Mouse (Mus musculus) hindbrain, embryonic 16.5 days (tissue): ENCODE results near the gene Tmod3. TPM values are rescaled to one million over a fixed set of nuclear protein-coding genes. Genes with fewer than 3 reads are reported as not detected.

Source experiments
- ATAC-seq: fragments of 200-750 bp; cut with Nextera tagmentation; 2 replicates; pipeline ENCODE4 v1.8.0; 2017; ENCODE audit warnings: moderate TSS enrichment, moderate library complexity
- H3K27ac ChIP-seq: fragments of 300-500 bp; sonication (generic); 2 replicates; pipeline ENCODE4 v1.5.1; 2014; ENCODE audit warnings: low read depth, mild to moderate bottlenecking, control low read depth, low read length, moderate library complexity
- H3K27me3 ChIP-seq: fragments of 300-500 bp; sonication (generic); replicated peaks from 2 replicates; pipeline ENCODE4 v1.6.1; 2014; ENCODE audit warnings: low read length; ENCODE audit not compliant: control insufficient read depth, insufficient read depth
- H3K36me3 ChIP-seq: fragments of 300-500 bp; sonication (generic); 2 replicates; pipeline ENCODE4 v1.6.1; 2014; ENCODE audit warnings: mild to moderate bottlenecking, low read length, moderate library complexity, mixed read lengths; ENCODE audit not compliant: control insufficient read depth, insufficient read depth
- H3K4me1 ChIP-seq: fragments of 300-500 bp; sonication (generic); 2 replicates; pipeline ENCODE4 v1.6.1; 2014; ENCODE audit warnings: low read depth, low read length; ENCODE audit not compliant: control insufficient read depth, insufficient read depth
- H3K4me2 ChIP-seq: fragments of 300-500 bp; sonication (generic); 2 replicates; pipeline ENCODE4 v1.6.1; 2014; ENCODE audit warnings: mild to moderate bottlenecking, low read length, control low read depth, moderate library complexity
- H3K4me3 ChIP-seq: fragments of 300-500 bp; sonication (generic); 2 replicates; pipeline ENCODE4 v1.5.1; 2014; ENCODE audit warnings: mild to moderate bottlenecking, low read length, control low read depth, moderate library complexity
- H3K9ac ChIP-seq: fragments of 300-500 bp; sonication (generic); 2 replicates; pipeline ENCODE4 v1.6.1; 2014; ENCODE audit warnings: low read depth, mild to moderate bottlenecking, control low read depth, low read length, moderate library complexity
- H3K9me3 ChIP-seq: fragments of 300-500 bp; sonication (generic); 2 replicates; pipeline ENCODE4 v1.6.1; 2014; ENCODE audit warnings: mild to moderate bottlenecking, low read length, moderate library complexity; ENCODE audit not compliant: control insufficient read depth
- WGBS: fragments of 180-500 bp; shearing (Covaris S2); extraction: QIAGEN DNeasy Blood & Tissue Kit; methylation state at CpG from one replicate; pipeline ENCODE4 v1.1.7; 2014; 5-methylcytosine and 5-hydroxymethylcytosine counted together
- polyA plus RNA-seq: library from polyadenylated mRNA; unstranded; fragments of >200 nt; fragmentation: Nextera tagmentation; extraction: Ambion mirVana; gene quantifications from 2 replicates; pipeline ENCODE4 v1.2.1, GENCODE M21; 2015

Tmod3 gene
- polyA plus RNA-seq, 1 experiment from 2014 or later = 79.5 TPM

DNA sequence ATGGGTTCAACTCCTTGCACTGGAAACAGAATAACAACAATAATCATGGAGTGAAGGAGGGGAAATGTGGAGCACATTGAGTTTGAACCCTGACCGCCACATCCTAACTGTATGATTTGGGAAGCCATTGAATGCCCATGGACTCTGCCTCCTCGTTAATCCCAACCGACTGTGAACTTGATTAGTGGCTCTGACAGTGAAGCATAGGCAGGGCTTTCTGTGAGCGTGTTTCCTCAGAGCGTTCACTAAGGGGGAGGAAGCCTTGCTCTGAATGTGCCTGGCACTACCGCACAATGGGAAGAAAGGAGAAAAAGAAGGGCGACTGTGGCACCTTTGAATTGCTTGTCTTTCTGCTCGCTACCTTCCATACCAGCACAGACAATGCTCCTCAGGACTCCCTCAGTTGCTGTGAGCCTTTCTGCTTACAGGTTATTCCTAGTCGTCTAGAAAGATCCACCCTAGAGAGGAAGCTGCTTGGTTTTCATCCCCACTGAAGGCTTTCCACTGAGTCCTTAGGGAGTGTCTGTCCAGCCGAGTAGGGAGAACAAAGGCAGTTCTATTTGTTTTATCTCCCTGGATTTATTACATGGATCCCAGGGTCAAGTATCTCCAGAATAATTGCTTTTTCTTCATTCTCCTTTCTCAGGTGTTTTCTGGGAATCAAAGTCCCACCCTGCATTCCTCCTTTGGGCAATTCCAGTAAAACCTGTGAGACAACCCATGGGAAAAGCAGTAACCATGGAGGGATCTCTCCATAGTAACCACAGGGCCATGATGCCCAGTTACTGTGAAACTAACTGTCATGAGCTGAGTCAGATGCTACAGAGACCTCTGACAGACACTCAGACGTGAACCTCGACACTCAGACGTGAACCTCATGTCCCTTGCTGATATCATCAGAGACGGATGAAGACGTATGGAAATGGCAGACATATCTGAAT lies 30.7 kb upstream of the Tmod3 start:
- Histone ChIP-seq H3K4me3 (no peak overlapping the region), H3K9me3 (no peaks in the 10 kb centered on the region), H3K4me2 (no peak overlapping the region), H3K27ac (no peak overlapping the region), H3K4me1 (no peaks in the 10 kb centered on the region), H3K36me3 (peaks cover 59% of the 10 kb centered on the region), H3K9ac (no peak overlapping the region), H3K27me3 (no peaks in the 10 kb centered on the region)
- WGBS = 83% methylated on average over 15 of the region's 15 CpGs
- ATAC-seq = no peak

- 51% methylated on average over 7 of the region's 7 CpGs for WGBS
- peak; percentile 59; the same call in 1 of the 2 replicates for ATAC-seq
Observed at GRCm38 (mm10) chr9:75581694-75582350, 22.4 kb upstream of the Tmod3 start.

GRCm38 (mm10) chr9:75579321-75579720 lies 19.9 kb upstream of the Tmod3 start:
- no peak for ATAC-seq
- Histone ChIP-seq H3K27ac (no peak overlapping the region), H3K27me3 (no peaks in the 10 kb centered on the region), H3K9me3 (no peaks in the 10 kb centered on the region), H3K4me3 (no peak overlapping the region), H3K9ac (no peak overlapping the region), H3K4me2 (no peak overlapping the region), H3K36me3 (peaks cover 47% of the 10 kb centered on the region), H3K4me1 (no peaks in the 10 kb centered on the region)
- 92% methylated on average over 6 of the region's 6 CpGs for WGBS

More at GRCm38 (mm10) chr9:75581694-75582350, 22.4 kb upstream of the Tmod3 start:
- peaks cover 40% of the 10 kb centered on the region for H3K36me3 ChIP-seq
- no peak overlapping the region for H3K4me3 ChIP-seq
- no peaks in the 10 kb centered on the region for H3K4me1 ChIP-seq
- H3K9me3 ChIP-seq = no peaks in the 10 kb centered on the region
- H3K27ac ChIP-seq = no peak overlapping the region
- H3K27me3 ChIP-seq = no peaks in the 10 kb centered on the region
- H3K9ac ChIP-seq = no peak overlapping the region
- H3K4me2 ChIP-seq = no peak overlapping the region

DNA sequence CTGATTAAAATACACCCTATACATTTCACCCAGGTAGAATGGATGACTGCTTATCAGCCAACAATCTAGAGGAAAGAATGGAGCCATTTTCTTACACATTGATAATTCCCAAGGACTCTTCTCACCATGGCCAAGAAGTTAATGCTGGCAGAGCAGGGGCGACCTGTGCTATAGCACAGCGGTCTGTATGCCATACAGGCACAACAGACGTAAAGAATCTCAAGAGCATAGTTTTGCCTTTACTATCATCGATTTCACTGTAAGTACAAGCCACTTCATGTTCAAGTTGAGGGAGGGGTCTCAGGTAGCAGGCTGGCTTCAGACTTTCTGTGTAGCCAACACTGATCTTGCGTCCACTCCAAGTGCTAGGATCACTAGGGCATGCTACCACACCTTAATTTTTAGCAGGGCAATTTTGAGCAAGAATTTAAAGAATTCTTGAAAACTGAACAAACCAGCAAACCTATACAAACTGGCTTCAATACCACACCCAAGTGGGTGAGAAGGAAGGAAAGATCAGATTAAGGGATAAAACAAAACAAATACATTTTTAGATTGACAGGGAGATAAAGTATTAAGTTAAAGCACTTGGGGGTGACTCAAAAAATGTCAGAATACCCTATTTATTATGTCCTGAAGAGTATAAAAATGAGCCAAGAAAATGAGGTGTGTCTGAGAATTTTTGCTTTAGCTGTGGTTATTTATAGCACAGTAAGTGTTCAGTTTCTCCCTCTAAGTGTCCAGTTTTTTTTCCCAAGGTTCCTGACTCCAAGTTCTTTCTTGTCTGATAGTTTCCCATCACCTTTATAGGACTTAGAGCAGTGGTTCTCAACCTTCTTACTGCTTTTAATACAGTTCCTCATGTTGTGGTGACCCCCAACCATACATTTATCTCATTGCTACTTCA lies 11.8 kb upstream of the Tmod3 start:
- H3K27me3 ChIP-seq = no peaks in the 10 kb centered on the region
- H3K4me2 ChIP-seq = no peak overlapping the region
- 97% methylated on average over 5 of the region's 5 CpGs for WGBS
- no peak overlapping the region for H3K27ac ChIP-seq
- no peak overlapping the region for H3K9ac ChIP-seq
- peaks cover 43% of the 10 kb centered on the region for H3K36me3 ChIP-seq
- no peak overlapping the region for H3K4me3 ChIP-seq
- H3K9me3 ChIP-seq = no peaks in the 10 kb centered on the region
- ATAC-seq = no peak
- H3K4me1 ChIP-seq = no peaks in the 10 kb centered on the region

DNA sequence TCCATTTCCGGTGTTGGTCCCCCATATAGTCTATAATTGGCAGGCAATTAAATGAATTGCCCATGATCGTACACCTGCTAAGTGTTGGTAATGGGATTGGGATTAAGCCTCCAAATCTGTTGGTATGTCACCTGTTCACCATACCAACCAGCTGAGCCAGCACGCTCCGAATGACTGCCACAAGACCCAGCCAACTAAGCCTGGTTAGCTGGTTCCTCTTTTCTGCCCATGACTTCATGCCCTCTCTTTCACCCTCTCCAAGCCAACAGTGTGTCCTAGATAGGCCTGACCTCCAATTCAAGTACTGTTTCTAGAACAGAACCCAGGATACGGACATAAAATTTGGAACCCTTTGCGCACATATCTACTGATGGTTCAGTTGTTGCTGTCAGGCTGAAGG lies 8.9 kb upstream of the Tmod3 start:
- no peak overlapping the region for H3K4me2 ChIP-seq
- H3K36me3 ChIP-seq = peaks cover 14% of the 10 kb centered on the region
- WGBS = 99% methylated on average over 6 of the region's 6 CpGs
- H3K27ac ChIP-seq = no peak overlapping the region
- no peaks in the 10 kb centered on the region for H3K9me3 ChIP-seq
- H3K9ac ChIP-seq = no peak overlapping the region
- ATAC-seq = no peak
- no peak overlapping the region for H3K4me3 ChIP-seq
- H3K27me3 ChIP-seq = no peaks in the 10 kb centered on the region
- H3K4me1 ChIP-seq = no peaks in the 10 kb centered on the region

- Histone ChIP-seq H3K36me3 (peaks cover 4% of the 10 kb centered on the region; the same call in 1 of the 2 replicates), H3K4me1 (peaks cover 3% of the 10 kb centered on the region; the same call in 1 of the 2 replicates), H3K4me3 (no peak overlapping the region), H3K9ac (no peak overlapping the region), H3K4me2 (no peak overlapping the region), H3K27ac (no peak overlapping the region), H3K9me3 (no peaks in the 10 kb centered on the region), H3K27me3 (no peaks in the 10 kb centered on the region)
- WGBS = 80% methylated on average over 6 of the region's 6 CpGs
- no peak for ATAC-seq
Observed at GRCm38 (mm10) chr9:75564892-75565291, 5.4 kb upstream of the Tmod3 start.

GRCm38 (mm10) chr9:75563622-75564021 lies 4.2 kb upstream of the Tmod3 start:
- Histone ChIP-seq H3K36me3 (no peaks in the 10 kb centered on the region), H3K27ac (no peak overlapping the region), H3K4me3 (no peak overlapping the region), H3K4me2 (no peak overlapping the region), H3K4me1 (peaks cover 8% of the 10 kb centered on the region; the same call in 1 of the 2 replicates), H3K9me3 (no peaks in the 10 kb centered on the region), H3K27me3 (no peaks in the 10 kb centered on the region), H3K9ac (no peak overlapping the region)
- WGBS = 72% methylated on average over 6 of the region's 6 CpGs
- no peak for ATAC-seq

- H3K27me3 ChIP-seq = no peaks in the 10 kb centered on the region
- H3K9me3 ChIP-seq = no peaks in the 10 kb centered on the region
- no peak overlapping the region for H3K9ac ChIP-seq
- ATAC-seq = no peak
- H3K36me3 ChIP-seq = no peaks in the 10 kb centered on the region
- H3K4me2 ChIP-seq = no peak overlapping the region
- WGBS = 21% methylated on average over 2 of the region's 2 CpGs
- no peak overlapping the region for H3K27ac ChIP-seq
- H3K4me3 ChIP-seq = no peak overlapping the region
- H3K4me1 ChIP-seq = peaks cover 12% of the 10 kb centered on the region; the same call in 1 of the 2 replicates
Observed at GRCm38 (mm10) chr9:75563176-75563575, 3.7 kb upstream of the Tmod3 start.
